Mouse (Mus musculus) lung, postnatal 36 days (tissue): ENCODE measurements around the gene Lao1.

ENCODE experiments used
- DNase-seq: peaks from one replicate; pipeline ENCODE4 v3.0.0; 2022; ENCODE audit warnings: mixed read lengths

The Lao1 gene

GRCm38 (mm10) chr4:119015557-119015956, 54.2 kb downstream of the Lao1 start:
- no peak for DNase-seq

- no peak for DNase-seq
Measured at GRCm38 (mm10) chr4:119017078-119017477, 55.7 kb downstream of the Lao1 start.
